Mouse (Mus musculus) large intestine, adult 2 months (tissue): ENCODE measurements at regions not wholly inside any gene's neighbourhood (a gene's known extent, or its start where the extent isn't known, plus 50 kb on each side); places are given as distances from the start of the nearest gene placed in this dataset.

Source experiments
- DNase-seq: peaks from one replicate; pipeline ENCODE4 v3.0.0-alpha.2; 2012; ENCODE audit warnings: low read depth, low spot score
- WGBS: fragments of 180-500 bp; shearing (Covaris S2); methylation state at CpG from one replicate; pipeline ENCODE4 v1.1.7; 2018; 5-methylcytosine and 5-hydroxymethylcytosine counted together

GRCm38 (mm10) chr14:76804447-76805150 is 232.0 kb upstream of the Ccdc122 start:
- no peak for DNase-seq
- 34% methylated on average over 6 of the region's 6 CpGs for WGBS

- DNase-seq = no peak
- WGBS = 71% methylated on average over 4 of the region's 4 CpGs
Observed at GRCm38 (mm10) chr14:76800181-76800580, 236.4 kb upstream of the Ccdc122 start.

- WGBS = 21% methylated on average over 6 of the region's 6 CpGs
Observed at GRCm38 (mm10) chr14:76799741-76800140, 236.8 kb upstream of the Ccdc122 start.

DNA sequence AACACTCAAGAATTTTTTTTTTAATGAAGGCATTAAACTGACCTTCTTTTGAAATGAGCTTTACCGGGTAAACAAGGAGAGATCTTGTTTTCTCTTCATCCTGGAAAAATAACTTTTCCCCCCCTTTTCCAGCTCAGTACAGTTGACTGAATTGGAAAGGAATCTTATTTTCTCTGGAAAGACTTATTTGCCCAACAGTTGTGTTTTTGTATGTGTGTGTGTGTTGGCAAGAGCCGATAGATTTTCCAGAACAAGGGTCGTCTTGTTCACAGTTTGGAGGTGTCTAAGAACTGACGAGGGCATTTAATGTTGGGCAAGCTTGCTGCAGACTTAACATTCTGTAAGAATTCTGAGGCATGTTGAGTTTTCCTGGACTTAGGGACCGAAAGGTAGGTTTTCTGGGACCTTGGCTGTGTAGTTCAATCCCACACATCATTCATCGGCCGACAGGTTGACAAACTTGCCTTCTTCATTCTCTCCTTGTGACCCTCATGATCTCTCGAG is 237.6 kb upstream of the Ccdc122 start:
- 81% methylated on average over 8 of the region's 8 CpGs for WGBS
- DNase-seq = no peak

More at GRCm38 (mm10) chr14:76799741-76800140, 236.8 kb upstream of the Ccdc122 start:
- no peak for DNase-seq

- DNase-seq = no peak
- WGBS = 61% methylated on average over 6 of the region's 6 CpGs
Observed at GRCm38 (mm10) chr14:76798488-76798887, 238.1 kb upstream of the Ccdc122 start.

DNA sequence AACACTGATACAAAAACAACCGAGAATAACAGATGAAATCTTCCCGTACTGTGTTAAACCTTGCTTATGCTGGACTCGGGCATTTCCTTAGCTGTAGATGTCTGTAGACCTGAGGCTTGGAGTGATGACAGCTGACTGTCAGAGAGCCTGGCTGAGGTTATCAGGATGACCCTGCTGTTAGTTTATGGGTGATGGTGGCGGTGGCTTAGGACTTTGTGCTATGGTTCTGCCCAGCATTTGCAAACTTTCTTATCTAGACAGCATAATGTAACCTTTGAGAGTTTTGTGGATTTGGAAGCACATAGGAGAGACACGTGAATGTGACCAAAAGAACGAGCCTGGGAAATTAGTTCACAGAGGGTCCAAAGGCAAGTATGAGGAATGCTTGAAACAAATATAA is 239.1 kb upstream of the Ccdc122 start:
- 41% methylated on average over 6 of the region's 6 CpGs for WGBS
- no peak for DNase-seq

GRCm38 (mm10) chr14:76791811-76792571 is 235.3 kb upstream of the Serp2 start:
- WGBS = 58% methylated on average over 6 of the region's 6 CpGs
- DNase-seq = no peak

- WGBS = 71% methylated on average over 7 of the region's 7 CpGs
- no peak for DNase-seq
Observed at GRCm38 (mm10) chr14:76789376-76789775, 232.7 kb upstream of the Serp2 start.

GRCm38 (mm10) chr14:76787601-76788000 is 230.9 kb upstream of the Serp2 start:
- 28% methylated on average over 6 of the region's 6 CpGs for WGBS
- no peak for DNase-seq

DNA sequence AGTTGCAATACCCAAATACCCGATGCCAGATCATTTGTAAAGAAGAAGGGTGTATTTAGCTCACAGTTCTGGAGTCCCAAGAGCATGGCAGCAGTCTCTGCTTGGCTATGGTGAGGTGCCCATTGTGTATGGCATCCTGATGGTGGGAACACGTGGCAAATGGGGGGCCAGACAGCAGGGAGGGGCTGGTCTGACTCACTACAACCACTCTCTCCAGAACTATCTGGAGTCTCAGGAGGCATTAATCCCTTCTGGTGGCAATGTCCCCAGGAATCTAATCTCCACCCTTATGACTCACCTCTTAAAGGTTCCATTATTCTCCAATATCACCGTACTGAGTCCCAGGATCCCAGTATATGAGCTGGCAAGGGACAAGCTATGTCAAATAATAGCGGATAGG is 229.5 kb upstream of the Serp2 start:
- WGBS = 44% methylated on average over 4 of the region's 4 CpGs
- no peak for DNase-seq

DNA sequence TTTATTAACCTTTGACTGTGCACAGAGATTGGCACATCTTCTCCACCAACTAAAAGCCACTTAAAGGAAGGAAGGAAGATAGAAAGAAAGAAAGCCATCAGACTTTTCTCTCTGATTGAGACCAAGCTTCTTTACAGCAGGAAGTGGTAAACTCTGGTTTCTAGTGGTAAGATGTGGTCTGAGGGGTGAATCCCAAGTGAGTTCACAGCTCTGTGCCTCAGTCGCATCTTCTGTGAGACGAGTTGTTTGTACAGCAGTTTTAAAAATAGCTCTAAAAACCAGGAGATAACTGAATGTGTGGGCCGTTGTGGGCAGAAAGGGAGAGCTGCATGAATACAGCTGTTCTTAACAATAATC is 224.8 kb upstream of the Serp2 start:
- no peak for DNase-seq
- 67% methylated on average over 3 of the region's 3 CpGs for WGBS

GRCm38 (mm10) chr14:76780572-76781523 is 224.2 kb upstream of the Serp2 start:
- WGBS = 49% methylated on average over 14 of the region's 14 CpGs
- DNase-seq = no peak

DNA sequence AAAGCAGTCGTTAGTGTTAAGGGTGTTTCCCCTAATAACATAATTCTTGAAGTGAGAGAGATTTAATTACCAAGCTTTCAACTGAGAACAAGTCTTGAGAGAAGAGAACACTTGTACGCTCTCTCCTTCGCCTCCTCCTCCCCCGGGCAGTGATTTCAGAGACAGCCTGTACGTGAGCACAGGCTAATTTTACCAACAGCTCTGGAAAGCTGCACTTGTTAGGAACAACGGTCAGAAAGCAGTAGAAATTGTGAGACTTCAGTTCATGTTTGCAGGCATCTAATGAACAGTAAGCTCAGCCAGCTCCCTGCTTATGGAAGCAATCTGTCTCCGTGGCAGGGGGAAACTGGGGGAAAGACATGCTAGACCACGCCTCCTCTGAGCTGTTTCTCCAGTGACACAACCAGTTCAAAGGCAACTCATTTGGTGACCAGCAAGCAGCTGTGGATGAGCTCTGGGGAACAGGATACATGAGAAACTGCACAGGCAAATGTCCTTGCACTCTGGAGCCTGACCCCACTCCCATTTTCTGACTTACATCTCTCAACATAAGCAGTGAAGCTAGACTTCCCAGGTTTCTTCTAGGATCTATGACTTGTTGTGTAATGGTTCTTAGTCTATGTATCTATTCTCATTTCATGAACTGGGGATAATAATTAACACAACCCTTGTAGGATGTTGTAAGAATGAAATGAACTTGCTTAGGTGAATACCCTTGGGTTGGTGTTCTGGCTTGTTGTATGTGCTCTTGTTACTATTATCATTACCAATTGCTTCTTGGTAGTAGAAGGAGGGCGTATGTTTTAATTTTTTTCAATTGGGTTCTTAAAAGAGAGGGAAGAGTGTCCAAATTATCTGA is 222.1 kb upstream of the Serp2 start:
- WGBS = 41% methylated on average over 9 of the region's 9 CpGs
- DNase-seq = no peak

DNA sequence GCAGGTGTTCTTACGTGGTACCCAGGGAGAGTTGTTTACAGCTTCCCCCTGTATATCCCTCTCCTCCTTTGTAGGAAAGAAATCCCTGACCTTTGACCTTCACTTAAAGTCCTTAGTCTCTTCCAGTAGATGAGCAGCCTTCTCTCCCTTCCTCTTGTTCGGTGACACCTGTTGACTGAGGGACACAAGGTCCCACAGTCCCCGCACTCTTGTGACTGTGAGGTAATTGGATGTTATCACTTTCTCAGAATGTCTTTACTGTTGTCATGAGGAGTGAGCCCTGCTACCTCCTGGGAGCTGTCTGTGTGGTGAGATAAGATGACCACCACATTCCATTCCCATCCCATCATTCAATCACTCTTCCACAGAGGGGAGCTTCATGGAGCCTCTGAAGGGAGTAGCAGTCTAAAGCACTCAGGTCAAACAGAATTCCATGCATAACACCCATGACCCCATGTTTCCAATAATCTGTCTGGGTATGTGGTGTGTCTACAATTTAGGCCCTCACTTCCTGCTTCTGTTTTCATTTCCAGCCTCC is 218.8 kb upstream of the Serp2 start:
- 63% methylated on average over 3 of the region's 3 CpGs for WGBS
- no peak for DNase-seq

- no peak for DNase-seq
- 87% methylated on average over 11 of the region's 11 CpGs for WGBS
Observed at GRCm38 (mm10) chr14:76772781-76773438, 216.2 kb upstream of the Serp2 start.

GRCm38 (mm10) chr14:76770106-76770505 is 213.4 kb upstream of the Serp2 start:
- DNase-seq = no peak
- 95% methylated on average over 7 of the region's 7 CpGs for WGBS

- 51% methylated on average over 6 of the region's 6 CpGs for WGBS
- DNase-seq = no peak
Observed at GRCm38 (mm10) chr14:76767301-76767700, 210.6 kb upstream of the Serp2 start.

- no peak for DNase-seq
- 79% methylated on average over 10 of the region's 10 CpGs for WGBS
Observed at GRCm38 (mm10) chr14:76766186-76766713, 209.6 kb upstream of the Serp2 start.
